Mouse (Mus musculus) intestine, embryonic 16.5 days (tissue): ENCODE data around the gene Phlda2. TPM values are rescaled to one million over a fixed set of nuclear protein-coding genes. Genes with fewer than 3 reads are reported as not detected.

Source experiments
- ATAC-seq: fragments of 200-750 bp; cut with Nextera tagmentation; 2 replicates; pipeline ENCODE4 v1.8.0; 2017; ENCODE audit warnings: moderate TSS enrichment, moderate library complexity
- H3K27ac ChIP-seq: fragments of 300-500 bp; sonication (generic); 2 replicates; pipeline ENCODE4 v1.5.1; 2014; ENCODE audit warnings: mild to moderate bottlenecking, low read length
- H3K27me3 ChIP-seq: fragments of 300-500 bp; sonication (generic); replicated peaks from 2 replicates; pipeline ENCODE4 v1.6.1; 2014; ENCODE audit warnings: low read length, control low read depth, mixed read lengths; ENCODE audit not compliant: control insufficient read depth, insufficient read depth
- H3K36me3 ChIP-seq: fragments of 300-500 bp; sonication (generic); 2 replicates; pipeline ENCODE4 v1.6.1; 2014; ENCODE audit warnings: low read length, control low read depth; ENCODE audit not compliant: control insufficient read depth, insufficient read depth
- H3K4me1 ChIP-seq: fragments of 300-500 bp; sonication (generic); 2 replicates; pipeline ENCODE4 v1.6.1; 2014; ENCODE audit warnings: low read length, control low read depth, mixed read lengths; ENCODE audit not compliant: control insufficient read depth, insufficient read depth
- H3K4me2 ChIP-seq: fragments of 300-500 bp; sonication (generic); 2 replicates; pipeline ENCODE4 v1.6.1; 2014; ENCODE audit warnings: low read depth, low read length, control low read depth
- H3K4me3 ChIP-seq: fragments of 300-500 bp; sonication (generic); 2 replicates; pipeline ENCODE4 v1.5.1; 2014; ENCODE audit warnings: mild to moderate bottlenecking, low read length
- H3K9ac ChIP-seq: fragments of 300-500 bp; sonication (generic); 2 replicates; pipeline ENCODE4 v1.6.1; 2014; ENCODE audit warnings: low read depth, low read length
- H3K9me3 ChIP-seq: fragments of 300-500 bp; sonication (generic); 2 replicates; pipeline ENCODE4 v1.6.1; 2016; ENCODE audit warnings: low read length, control low read depth; ENCODE audit not compliant: control insufficient read depth
- WGBS: fragments of 180-500 bp; shearing (Covaris S2); extraction: QIAGEN DNeasy Blood & Tissue Kit; methylation state at CpG from one replicate; pipeline ENCODE4 v1.1.7; 2014; 5-methylcytosine and 5-hydroxymethylcytosine counted together
- polyA plus RNA-seq: library from polyadenylated mRNA; unstranded; fragments of >200 nt; fragmentation: Nextera tagmentation; extraction: Ambion mirVana; gene quantifications from 2 replicates; pipeline ENCODE4 v1.2.1, GENCODE M21; 2015

The Phlda2 gene
- polyA plus RNA-seq, 1 experiment from 2014 or later, result 16.1 TPM

GRCm38 (mm10) chr7:143469946-143470345 lies 33.0 kb downstream of the Phlda2 start:
- H3K4me2 ChIP-seq, result no peak overlapping the region
- H3K36me3 ChIP-seq, result no peaks in the 10 kb centered on the region
- H3K27ac ChIP-seq, result no peak overlapping the region
- no peak overlapping the region for H3K9ac ChIP-seq
- no peaks in the 10 kb centered on the region for H3K9me3 ChIP-seq
- H3K27me3 ChIP-seq, result no peaks in the 10 kb centered on the region
- no peak overlapping the region for H3K4me3 ChIP-seq
- ATAC-seq, result no peak
- peaks cover 4% of the 10 kb centered on the region for H3K4me1 ChIP-seq
- 12% methylated on average over 8 of the region's 8 CpGs for WGBS

GRCm38 (mm10) chr7:143467714-143468113 lies 35.2 kb downstream of the Phlda2 start:
- Histone ChIP-seq H3K9ac (no peak overlapping the region), H3K36me3 (no peaks in the 10 kb centered on the region), H3K4me1 (peaks cover 11% of the 10 kb centered on the region), H3K4me3 (no peak overlapping the region), H3K9me3 (no peaks in the 10 kb centered on the region), H3K27ac (no peak overlapping the region), H3K27me3 (no peaks in the 10 kb centered on the region), H3K4me2 (no peak overlapping the region)
- 22% methylated on average over 6 of the region's 6 CpGs for WGBS
- no peak for ATAC-seq

GRCm38 (mm10) chr7:143466099-143466677 lies 36.8 kb downstream of the Phlda2 start:
- Histone ChIP-seq H3K4me2 (no peak overlapping the region), H3K9ac (peak overlapping the region; percentile 30; the same call in 1 of the 2 replicates), H3K27ac (no peak overlapping the region; the same call in 1 of the 2 replicates), H3K4me1 (peaks cover 17% of the 10 kb centered on the region), H3K4me3 (no peak overlapping the region), H3K9me3 (peaks cover under 1% of the 10 kb centered on the region; the same call in 1 of the 2 replicates), H3K27me3 (no peaks in the 10 kb centered on the region), H3K36me3 (no peaks in the 10 kb centered on the region)
- ATAC-seq, result peak; percentile 39; the same call in 1 of the 2 replicates
- 36% methylated on average over 14 of the region's 14 CpGs for WGBS

DNA sequence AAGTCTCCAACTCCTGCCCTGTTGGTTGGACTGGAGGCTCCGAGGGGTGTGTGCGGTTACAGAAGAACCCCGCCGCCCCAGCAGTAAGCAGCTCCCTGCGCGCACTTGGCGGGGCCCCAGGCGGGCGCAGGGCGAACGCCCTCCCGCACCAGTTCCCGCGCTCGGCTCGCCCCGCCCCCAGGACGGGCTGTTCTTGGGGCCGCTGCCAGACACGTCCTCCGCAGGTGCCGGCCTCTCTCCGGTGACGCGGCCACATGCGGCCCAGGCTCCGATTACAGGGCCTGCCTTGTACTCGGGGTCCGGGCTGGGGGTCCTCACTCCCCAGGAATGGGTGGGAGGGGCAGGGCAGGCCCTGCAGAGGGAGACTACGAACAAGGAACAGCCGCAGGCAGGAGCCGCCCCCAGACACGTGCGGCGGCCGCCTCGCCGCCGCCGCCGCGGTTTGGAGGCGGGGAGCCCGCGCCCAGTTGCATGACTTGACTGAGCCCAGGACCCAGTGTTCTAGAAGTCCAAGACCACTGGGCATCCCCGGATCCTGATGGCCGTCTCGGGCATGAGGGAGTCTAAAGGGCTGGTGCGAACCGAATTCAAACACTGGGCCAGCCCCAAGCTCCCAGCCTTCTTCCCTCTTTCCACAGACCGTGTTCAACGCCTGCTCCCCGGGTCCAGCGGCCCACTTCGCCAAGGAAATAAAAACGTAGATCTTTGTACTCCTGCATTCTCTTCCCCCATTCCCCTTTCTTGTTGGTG lies 38.0 kb downstream of the Phlda2 start:
- ATAC-seq, result peak; percentile 50
- peak overlapping the region; percentile 77 for H3K4me2 ChIP-seq
- peaks cover 12% of the 10 kb centered on the region for H3K9me3 ChIP-seq
- 18% methylated on average over 56 of the region's 56 CpGs for WGBS
- peaks cover 17% of the 10 kb centered on the region for H3K4me1 ChIP-seq
- peak overlapping the region; percentile 45 for H3K4me3 ChIP-seq
- peak overlapping the region; percentile 67 for H3K9ac ChIP-seq
- no peaks in the 10 kb centered on the region for H3K27me3 ChIP-seq
- H3K27ac ChIP-seq, result peak overlapping the region; percentile 72
- H3K36me3 ChIP-seq, result no peaks in the 10 kb centered on the region

DNA sequence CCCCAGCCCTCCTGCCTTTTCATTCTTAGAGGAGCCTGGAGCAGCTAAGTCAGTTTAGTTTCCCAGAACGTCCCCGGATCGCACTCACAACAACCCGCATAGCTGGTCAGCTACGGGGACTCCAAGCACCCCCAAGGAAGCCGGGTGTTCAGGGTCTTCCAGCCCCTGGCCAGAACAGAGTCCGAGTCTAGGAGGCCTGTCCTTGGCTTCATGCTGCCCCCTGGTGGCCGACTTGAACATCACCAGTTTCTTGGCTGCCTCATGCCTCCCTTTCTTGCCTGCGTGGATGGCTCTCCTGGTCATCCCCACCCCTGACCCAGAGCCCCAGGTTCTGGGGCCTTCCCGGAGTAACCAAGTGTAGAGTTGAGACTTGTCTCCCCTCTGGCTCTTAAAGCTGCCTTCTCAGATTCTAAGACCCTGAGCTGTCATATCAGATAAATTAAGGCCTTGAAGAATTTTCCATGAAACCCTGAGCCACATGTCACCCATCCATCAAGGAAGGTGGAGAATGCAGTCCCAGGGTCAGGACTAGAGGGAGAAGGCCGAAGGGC lies 39.0 kb downstream of the Phlda2 start:
- 44% methylated on average over 11 of the region's 11 CpGs for WGBS
- Histone ChIP-seq H3K27ac (peak overlapping the region; percentile 72), H3K9me3 (peaks cover 23% of the 10 kb centered on the region), H3K4me3 (no peak overlapping the region), H3K9ac (0 out of 2 replicates have a peak overlapping the region, but pooled peaks have one; percentile 67), H3K27me3 (no peaks in the 10 kb centered on the region), H3K36me3 (no peaks in the 10 kb centered on the region), H3K4me1 (peaks cover 17% of the 10 kb centered on the region), H3K4me2 (no peak overlapping the region)
- ATAC-seq, result no peak

DNA sequence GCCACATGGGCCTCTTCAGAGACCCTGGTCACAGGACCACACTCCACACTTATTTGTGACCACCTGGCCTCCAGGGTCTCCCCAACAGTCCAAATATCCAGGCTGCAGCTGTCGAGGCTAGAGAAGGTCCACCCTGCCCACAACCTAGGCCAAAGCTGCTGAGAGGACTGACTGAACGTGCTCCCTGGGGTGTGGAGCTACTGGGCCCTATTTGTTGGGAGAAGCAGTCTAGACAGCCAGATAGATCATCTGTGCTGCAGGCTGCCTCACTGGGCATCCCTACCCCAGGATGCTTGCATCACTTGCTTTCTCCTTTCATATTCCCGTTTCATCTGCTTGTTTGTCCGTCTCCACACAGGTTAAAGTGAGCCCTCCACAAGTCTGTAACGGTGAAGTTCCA lies 40.4 kb downstream of the Phlda2 start:
- Histone ChIP-seq H3K36me3 (no peaks in the 10 kb centered on the region), H3K4me3 (no peak overlapping the region), H3K4me1 (peaks cover 17% of the 10 kb centered on the region), H3K9ac (no peak overlapping the region), H3K27ac (no peak overlapping the region), H3K27me3 (no peaks in the 10 kb centered on the region), H3K9me3 (peaks cover 24% of the 10 kb centered on the region), H3K4me2 (no peak overlapping the region)
- WGBS, result 75% methylated on average over 5 of the region's 5 CpGs
- no peak for ATAC-seq

DNA sequence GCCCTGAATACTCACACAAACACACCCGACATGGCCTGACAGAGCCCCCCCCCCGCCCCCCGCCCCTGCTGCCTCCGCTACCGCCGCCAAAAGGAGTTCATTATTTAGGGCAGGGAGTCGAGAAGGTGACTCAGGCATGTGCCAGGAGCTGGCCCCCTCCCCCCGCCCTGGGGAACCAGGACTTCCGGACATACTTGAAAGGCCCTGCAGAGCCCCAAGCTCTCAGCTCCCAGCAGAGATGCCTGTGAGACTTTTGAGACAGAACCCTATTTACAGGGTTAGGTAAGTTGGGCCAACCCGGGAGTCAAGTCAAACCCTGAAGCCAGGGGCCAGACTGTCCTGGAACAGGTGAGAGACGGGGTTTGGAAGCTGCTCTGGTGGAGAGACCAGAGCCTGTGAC lies 41.0 kb downstream of the Phlda2 start:
- H3K4me3 ChIP-seq, result no peak overlapping the region
- peaks cover 17% of the 10 kb centered on the region for H3K4me1 ChIP-seq
- H3K9ac ChIP-seq, result peak overlapping the region; percentile 34; the same call in 1 of the 2 replicates
- WGBS, result 50% methylated on average over 11 of the region's 11 CpGs
- no peak for ATAC-seq
- H3K36me3 ChIP-seq, result no peaks in the 10 kb centered on the region
- peak overlapping the region; percentile 44 for H3K4me2 ChIP-seq
- no peak overlapping the region for H3K27ac ChIP-seq
- peaks cover 24% of the 10 kb centered on the region for H3K9me3 ChIP-seq
- no peaks in the 10 kb centered on the region for H3K27me3 ChIP-seq

- Histone ChIP-seq H3K27me3 (no peaks in the 10 kb centered on the region), H3K4me2 (peak overlapping the region; percentile 44), H3K4me1 (peaks cover 17% of the 10 kb centered on the region), H3K36me3 (no peaks in the 10 kb centered on the region), H3K27ac (peak overlapping the region; percentile 12; the same call in 1 of the 2 replicates), H3K4me3 (peak overlapping the region; percentile 63), H3K9me3 (peaks cover 24% of the 10 kb centered on the region), H3K9ac (peak overlapping the region; percentile 34; the same call in 1 of the 2 replicates)
- WGBS, result 32% methylated on average over 16 of the region's 32 CpGs
- peak; percentile 35 for ATAC-seq
These were observed 41.6 kb downstream of the Phlda2 start for GRCm38 (mm10) chr7:143461294-143461870.

DNA sequence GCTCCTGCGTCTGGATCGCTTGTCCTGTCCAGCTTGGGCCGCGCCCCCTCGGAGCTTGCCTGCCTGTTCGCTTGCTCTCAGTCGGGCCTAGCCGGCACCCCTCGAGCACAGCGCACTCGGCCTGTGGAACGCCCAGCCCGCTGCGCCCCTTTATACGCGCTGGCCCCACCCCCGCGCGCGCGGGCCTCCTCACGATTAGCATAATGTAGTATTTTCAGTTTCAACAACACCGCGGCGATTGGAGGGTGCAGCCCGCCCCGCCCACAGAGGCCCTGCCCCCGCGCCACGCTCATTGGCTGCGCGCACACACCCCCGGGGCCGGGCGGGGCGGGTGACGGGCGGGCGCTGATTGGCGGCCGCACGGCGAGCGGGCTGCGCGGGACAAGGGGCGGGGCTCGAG lies 42.1 kb downstream of the Phlda2 start, which contains the start of gene Cdkn1c:
TSS of gene Cdkn1c (minus strand) at position 177 of the 400 bp plus-strand sequence.
- Histone ChIP-seq H3K27me3 (no peaks in the 10 kb centered on the region), H3K9me3 (peaks cover 24% of the 10 kb centered on the region), H3K27ac (peak within 1 kb of the TSS; percentile 77), H3K9ac (peak within 1 kb of the TSS; percentile 70), H3K4me3 (peak within 1 kb of the TSS; percentile 63), H3K36me3 (no peaks in the 10 kb centered on the region), H3K4me1 (peaks cover 17% of the 10 kb centered on the region), H3K4me2 (peak within 1 kb of the TSS; percentile 68)
- peak; percentile 85 for ATAC-seq
- 33% methylated on average over 48 of the region's 48 CpGs for WGBS
